Mouse (Mus musculus): ENCODE measurements around the gene Man2b1.
"Not testable (repeated sequence)": the region's sequence is repeated elsewhere in the genome, so short reads cannot be mapped to it uniquely, and the experiment has no call there.

The Man2b1 gene

DNA sequence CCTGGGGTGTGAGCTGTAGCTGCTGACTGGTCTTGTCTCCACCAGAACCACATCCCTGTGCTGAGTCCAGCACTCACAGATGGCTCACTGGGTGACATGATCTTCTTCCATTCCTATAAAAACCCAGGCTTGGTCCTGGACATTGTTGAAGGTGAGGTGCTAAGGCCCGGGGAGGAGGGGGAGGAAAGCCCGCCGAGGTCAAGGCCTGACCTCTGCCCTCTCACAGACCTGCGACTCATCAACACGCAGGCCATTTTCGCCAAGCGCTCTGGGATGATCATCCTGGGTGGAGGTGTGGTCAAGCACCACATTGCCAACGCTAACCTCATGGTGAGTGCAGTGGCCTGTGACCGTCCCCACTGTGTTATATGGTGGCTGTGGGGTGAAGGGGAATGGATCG is 8.9 kb upstream of the Man2b1 start:
- DNase-seq (ENCODE audit: low spot score) = no peak

DNA sequence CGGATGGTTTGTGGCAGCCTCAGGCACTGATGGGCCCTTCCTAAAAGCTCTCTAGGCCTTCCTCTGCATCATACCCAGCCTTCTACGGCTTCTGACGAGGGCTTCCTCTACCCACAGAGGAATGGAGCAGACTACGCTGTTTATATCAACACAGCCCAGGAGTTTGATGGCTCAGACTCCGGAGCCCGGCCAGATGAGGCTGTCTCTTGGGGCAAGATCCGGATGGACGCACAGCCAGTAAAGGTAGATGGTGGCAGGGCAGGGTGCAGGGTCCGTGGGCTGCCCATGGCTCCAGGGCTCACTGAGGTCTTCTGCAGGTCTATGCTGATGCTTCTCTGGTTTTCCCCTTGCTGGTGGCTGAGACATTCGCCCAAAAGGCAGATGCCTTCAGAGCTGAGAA is 8.5 kb upstream of the Man2b1 start:
- DNase-seq (ENCODE audit: low spot score) = no peak

DNA sequence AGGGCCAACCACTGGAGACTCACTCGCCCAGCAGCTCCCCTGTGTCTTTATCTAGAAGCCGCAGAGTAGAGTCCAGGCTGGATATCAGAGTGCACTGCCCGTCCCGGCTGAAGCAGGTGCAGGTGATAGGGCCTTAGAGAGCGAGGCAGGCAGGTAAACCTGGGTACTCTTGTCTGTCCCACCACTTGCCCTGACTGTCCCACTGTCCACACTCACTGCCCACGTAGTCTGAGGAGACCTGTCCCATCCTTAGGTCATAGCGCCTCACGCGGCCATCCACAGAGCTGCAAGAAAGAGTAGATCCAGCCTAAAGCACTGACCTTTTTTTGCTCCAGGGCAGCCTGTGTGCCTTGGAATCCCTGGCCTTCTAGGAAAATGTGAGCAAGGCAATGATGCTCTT is 7.1 kb upstream of the Man2b1 start:
- no peak for DNase-seq (ENCODE audit: low spot score)

DNA sequence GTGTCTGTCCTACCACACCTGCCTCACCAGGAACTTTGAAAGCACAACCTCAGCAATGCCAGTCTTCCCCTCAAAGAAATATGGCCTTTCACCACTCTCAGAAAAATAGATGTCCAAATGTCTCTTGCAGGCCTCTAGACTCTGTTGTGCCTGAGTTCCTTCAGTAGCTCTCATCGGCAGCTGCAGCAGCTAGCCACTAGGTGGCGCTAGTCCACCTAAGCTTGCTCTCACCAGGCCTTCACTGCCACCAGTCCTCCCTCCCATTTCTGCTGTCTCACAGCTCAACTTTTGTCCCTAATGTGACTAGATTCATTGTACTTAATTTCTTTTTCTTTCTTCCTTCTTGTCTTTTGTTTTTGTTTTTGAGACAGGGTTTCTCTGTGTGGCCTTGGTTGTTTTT is 6.1 kb upstream of the Man2b1 start:
- peak; percentile 58 for DNase-seq (ENCODE audit: low spot score)

DNA sequence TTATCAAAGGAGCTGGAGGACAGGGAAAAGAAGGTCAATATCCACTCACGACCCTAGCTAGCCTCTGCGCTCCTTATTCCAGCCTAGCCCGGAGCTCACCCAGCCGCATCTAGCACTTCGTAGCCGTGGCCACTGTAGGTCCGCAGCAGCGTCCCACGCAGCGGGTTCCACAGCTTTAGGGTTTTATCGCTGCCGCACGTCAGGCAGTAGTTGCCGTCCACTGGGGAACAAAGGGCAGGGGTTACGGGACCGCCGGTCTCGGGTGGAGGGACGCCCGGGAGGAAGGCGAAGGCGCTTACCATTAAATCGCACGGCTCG is 2.9 kb upstream of the Man2b1 start:
- no peak for DNase-seq (ENCODE audit: low spot score)

DNA sequence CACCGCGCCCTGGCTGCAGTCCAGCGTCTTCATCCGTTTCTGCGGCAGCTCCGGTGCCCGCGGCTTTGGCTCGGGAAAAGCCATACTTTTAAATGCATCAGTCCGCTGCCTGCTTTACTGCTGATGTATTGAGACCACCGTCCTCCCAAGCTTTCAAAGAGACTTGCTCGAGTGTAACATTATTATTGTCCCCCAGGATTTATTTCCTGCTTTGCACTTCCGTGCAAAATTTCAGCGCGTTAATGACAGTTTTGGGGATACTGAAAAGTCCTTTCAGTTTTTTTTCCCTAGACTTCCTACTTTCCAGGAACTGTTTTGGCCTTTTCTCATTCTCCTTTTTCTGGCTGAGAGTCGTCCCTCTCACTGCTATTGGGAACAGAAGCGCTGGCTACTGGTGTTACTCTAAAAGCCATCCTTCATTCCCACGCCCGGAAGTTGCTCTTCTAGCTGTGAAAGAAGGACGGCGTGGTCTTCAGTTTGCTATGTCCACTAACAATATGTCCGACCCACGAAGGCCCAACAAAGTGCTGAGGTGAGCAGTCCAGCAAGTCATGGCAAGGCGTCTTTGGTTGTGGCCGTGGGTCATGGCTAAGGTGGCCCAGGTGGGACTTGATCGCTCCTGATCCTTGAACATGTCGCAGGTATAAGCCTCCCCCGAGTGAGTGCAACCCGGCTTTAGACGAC is 2.4 kb upstream of the Man2b1 start, which contains the start of gene Wdr83os:
Gene Wdr83os, plus strand, starts transcription at position 209 of the 684 bp plus-strand sequence.
- peak; percentile 43 for DNase-seq (ENCODE audit: low spot score)

DNA sequence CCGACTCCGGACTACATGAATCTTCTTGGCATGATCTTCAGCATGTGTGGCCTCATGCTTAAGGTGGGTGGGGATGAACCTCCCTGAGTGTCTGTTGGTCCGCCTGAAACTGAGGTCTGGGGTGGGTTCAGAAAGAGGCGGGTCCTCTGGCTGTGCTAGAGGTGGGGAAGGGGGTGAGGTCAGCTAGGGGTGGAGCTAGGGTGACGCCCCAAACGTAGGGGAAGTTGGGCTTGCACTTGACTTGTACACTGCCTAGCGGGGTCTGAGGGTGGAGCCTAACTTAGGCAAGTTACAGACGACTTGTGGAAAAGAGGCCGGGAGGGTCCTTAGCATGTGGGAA is 1.9 kb upstream of the Man2b1 start, which contains the start of gene Wdr83:
Gene Wdr83, minus strand, starts transcription at position 91 of the 340 bp plus-strand sequence.
- DNase-seq (ENCODE audit: low spot score) = no peak

DNA sequence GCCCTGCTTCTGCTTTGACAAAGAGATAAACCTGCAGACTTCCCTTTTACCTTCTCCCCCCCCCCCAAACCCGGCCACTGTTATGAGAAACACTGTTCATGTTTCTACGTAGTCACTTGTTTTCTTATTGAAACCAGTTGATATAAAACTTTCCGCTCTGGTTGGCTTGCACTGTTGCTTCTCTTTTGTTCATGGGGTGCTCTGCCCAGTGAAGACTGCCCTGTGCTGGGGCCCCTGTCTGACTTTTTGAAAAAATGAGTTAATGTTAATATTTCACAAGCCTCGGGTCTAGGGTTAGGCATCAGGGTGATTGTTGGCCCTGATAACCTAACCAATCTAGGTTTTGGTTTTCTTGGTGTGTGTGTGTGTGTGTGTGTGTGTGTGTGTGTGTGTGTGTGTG is 901 bp upstream of the Man2b1 start:
- DNase-seq (ENCODE audit: low spot score) = not testable (repeated sequence)

DNA sequence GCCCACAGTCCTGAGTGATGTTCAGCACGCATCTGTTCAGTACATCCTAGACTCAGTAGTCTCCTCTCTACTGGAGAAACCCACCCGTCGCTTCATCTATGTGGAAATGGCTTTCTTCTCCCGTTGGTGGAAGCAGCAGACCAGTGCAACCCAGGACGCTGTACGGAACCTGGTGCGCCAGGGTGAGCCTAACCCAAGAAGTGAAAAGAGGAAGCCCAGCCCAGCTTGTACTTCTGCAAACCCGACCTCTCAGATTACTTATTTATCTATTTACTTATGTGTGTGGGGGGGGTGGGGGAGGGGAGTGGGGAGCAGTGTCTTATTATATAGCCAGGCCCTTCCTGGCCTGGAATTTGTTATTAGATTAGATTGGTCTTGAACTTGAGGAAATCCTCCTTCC is 1.6 kb downstream of the Man2b1 start:
- no peak for DNase-seq (ENCODE audit: low spot score)

DNA sequence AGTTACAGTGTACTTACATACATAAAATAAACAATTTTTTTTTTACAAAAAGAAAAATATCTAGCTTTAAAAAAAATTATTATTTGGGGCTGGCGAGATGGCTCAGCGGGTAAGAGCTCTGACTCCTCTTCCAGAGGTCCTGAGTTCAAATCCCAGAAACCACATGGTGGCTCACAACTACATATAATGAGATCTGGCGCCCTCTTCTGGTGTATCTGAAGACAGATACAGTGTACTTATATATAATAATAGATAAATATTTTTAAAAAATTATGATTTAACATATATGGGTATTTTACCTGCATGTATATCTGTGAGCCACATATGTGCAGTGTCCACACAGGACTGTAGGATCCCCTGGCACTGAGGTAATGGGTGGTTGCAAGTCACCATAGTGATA is 3.2 kb downstream of the Man2b1 start:
- DNase-seq (ENCODE audit: low spot score) = no peak

DNA sequence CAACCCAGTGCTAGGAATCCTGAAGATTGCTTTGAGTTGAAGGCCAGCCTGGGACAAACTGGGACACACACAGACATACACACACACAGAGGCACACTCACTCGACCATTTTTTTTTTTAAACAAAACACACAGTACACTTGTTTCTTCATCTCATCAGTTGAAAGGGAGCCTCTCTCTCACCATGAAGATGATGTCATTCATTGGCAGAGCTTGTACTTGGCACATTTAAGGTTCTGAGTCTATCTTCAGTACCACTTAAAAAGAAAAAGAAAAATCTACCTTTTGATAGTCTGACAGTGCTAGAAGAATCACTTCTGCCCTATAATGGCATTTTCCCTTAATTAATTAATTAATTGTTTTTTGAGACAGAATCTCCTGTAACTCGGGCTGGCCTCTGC is 5.7 kb downstream of the Man2b1 start:
- no peak for DNase-seq (ENCODE audit: low spot score)

DNA sequence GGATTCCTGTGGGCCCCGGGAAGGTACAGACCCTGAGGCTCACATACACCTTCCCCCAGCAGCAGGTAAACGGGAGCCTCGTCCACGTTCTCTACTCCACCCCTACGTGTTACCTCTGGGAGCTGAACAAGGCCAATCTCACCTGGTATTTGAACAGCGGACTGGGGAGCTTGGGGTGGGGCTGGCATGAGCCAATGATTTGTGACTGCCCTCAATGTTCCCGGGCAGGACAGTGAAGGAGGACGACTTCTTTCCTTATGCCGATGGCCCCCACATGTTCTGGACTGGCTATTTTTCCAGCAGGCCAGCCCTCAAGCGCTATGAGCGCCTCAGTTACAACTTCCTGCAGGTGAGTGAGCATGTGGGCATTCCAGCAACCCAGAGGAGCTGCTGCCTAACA is 7.8 kb downstream of the Man2b1 start:
- no peak for DNase-seq (ENCODE audit: low spot score)

DNA sequence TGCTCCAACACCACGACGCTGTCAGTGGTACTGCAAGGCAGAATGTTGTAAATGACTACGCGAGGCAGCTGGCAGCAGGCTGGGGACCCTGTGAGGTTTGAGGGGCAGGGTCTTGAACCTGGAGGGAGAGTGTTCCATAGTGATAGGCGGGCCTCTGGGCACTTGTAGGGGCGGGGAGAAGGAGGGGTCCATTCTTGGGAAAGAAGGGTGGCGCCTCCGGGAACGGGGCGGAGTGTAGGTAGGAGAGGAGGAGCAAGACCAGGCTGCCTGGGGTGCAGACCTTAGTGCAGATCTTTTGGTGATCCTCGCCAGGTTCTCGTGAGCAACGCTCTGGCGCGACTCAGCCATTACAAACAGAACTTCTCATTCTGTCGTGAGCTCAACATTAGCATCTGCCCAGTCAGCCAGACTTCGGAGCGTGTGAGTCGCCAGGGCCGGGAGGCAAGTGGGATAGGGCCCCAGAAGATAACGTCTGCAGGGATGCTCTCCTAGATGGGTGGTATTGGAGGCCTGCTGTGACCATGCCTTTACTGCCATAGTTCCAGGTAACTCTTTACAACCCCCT is 8.5 kb downstream of the Man2b1 start:
- DNase-seq (ENCODE audit: low spot score) = no peak

DNA sequence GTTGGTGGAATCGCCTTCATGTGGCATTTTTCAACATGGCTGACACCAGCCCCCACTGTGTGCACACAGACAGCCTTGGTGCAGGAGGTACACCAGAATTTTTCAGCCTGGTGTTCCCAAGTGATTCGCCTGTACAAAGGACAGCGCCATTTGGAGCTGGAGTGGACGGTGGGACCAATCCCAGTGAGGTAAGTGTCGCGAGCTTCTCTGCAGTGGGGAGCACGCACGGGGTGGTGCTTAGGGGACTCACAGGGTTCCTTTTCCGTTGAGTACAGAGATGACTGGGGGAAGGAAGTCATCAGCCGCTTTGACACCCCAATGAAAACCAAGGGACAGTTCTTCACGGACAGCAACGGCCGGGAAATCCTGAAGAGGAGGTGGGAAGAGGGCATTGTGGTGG is 12.0 kb downstream of the Man2b1 start:
- DNase-seq (ENCODE audit: low spot score) = no peak

DNA sequence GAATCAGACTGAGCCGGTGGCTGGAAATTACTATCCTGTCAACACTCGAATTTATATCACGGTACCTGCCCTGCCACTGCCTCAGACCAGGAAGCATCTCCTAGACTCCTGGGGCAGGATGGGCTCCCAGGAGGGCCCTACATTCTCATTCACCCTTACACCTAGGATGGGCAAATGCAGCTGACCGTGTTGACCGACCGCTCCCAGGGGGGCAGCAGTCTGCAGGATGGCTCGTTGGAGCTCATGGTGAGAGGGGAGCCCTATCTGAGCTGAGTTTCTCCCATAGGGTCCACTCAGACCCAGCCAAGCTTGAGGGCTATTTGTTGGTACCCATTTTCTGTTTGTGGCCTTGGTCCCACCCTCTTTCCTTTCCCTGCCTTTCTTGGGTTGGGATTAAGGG is 12.5 kb downstream of the Man2b1 start:
- DNase-seq (ENCODE audit: low spot score) = no peak

DNA sequence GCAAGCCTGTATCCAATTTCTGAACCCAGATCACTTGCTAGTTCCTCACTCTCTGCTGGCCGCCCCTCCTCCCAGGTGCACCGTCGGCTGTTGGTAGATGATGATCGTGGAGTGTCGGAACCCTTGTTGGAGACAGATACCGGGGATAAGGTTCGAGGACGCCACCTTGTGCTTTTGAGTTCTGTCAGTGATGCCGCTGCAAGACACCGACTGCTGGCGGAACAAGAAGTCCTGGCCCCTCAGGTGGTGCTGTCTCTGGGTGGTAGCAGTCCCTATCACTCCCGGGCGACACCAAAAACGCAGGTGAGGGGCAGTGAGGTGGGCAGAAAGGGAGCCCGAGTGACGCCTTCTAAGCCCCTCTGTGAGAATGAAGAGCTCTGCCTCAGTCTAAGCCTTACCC is 13.1 kb downstream of the Man2b1 start:
- DNase-seq (ENCODE audit: low spot score) = no peak

DNA sequence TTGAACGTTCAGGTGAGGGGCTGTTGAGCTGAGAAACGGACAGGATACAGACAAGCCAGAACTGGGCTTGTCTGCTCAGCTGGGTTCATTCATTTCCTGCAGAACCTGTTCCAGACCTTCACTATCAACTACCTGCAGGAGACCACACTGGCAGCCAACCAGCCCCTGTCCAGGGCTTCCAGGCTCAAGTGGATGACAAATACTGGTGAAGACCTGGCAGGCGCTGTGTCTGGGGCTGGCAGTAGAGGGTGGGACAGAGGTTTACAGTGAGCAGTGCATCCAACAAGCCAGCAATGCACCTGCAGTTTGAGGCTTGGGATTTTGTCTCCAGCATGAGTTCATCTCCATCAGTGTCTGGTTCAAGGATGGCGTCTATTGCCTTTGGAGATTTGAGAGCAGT is 13.8 kb downstream of the Man2b1 start:
- no peak for DNase-seq (ENCODE audit: low spot score)

DNA sequence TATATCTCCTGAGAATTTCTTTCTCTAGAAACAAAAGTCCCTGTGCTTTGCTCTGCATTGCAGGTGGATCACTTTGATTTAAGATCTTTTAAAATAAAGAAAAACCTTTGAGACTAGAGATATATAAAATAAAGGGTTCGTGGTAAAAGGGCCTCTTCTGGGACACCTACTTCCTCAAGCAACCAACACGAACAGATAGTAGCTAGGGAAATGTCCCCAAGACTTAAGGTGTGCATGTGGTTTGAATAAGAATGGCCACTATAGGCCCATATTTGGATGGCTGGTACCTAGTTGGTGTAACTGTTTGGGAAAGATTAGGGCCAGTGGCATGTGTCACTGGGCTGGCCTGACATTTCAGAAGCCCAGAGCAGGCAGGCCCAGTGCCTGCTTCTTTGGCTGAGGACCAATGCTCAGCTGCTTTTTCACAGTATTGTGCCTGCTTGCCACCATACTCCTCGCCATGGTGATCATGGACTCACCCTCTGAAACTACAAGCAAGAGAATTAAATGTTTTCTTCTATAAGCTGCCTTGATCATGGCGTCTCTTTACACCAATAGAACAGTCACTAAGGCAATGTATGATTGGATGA is 17.1 kb downstream of the Man2b1 start:
- no peak for DNase-seq (ENCODE audit: low spot score)

DNA sequence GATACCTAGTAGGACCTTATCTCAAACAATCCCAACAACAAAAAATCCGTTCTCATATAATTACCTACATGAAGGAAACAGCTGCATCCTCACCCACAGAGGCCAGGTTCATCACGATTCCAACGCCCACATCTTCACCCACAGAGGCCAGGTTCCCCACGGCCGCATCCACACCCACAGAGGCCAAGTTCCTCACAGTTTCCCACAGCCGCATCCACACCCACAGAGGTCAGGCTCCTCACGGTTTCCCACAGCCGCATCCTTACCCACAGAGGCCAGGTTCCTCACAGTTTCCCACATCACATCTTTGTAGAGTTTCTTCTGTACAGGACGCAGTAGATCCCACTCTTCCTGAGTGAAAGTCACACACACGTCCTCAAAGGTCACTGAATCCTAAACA is 30.2 kb downstream of the Man2b1 start:
- DNase-seq (ENCODE audit: low spot score) = no peak

DNA sequence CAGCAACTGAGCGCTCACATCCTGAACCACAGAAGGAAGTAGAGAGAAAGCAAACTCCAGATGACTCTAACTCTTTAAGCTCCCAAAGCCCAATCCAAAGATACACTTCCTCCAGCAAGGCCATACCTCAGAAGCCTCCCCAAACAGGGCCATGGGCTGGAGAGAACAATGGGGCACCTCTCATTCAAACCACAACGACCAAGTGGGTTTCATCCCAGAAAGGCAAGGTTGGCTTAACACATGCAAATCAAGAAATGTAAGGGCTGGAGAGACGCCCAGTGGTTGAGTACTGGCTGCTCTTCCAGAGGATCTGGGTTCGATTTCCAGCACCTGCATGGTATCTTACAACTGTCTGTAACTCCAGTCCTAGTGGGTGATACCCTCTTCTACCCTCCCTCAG is 32.4 kb downstream of the Man2b1 start:
- DNase-seq (ENCODE audit: low spot score) = no peak

DNA sequence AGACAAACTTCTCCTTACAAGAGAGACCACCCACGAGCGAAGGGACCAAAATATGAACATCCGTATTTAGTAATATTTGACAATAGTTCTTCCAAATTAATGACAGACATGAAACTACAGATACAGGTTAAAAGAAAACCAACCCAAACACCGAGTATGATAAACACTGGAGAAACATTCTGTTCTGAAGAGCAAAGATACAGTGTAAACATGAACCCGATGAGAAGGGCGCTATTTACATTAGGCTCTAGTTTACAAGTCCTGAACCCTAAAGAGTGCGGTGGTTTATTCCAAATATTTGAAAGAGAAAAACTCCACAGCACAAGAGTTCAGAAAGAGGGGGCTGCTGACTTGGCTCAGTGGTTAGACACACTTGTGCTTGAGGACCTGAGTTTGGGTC is 33.9 kb downstream of the Man2b1 start:
- DNase-seq (ENCODE audit: low spot score) = no peak

DNA sequence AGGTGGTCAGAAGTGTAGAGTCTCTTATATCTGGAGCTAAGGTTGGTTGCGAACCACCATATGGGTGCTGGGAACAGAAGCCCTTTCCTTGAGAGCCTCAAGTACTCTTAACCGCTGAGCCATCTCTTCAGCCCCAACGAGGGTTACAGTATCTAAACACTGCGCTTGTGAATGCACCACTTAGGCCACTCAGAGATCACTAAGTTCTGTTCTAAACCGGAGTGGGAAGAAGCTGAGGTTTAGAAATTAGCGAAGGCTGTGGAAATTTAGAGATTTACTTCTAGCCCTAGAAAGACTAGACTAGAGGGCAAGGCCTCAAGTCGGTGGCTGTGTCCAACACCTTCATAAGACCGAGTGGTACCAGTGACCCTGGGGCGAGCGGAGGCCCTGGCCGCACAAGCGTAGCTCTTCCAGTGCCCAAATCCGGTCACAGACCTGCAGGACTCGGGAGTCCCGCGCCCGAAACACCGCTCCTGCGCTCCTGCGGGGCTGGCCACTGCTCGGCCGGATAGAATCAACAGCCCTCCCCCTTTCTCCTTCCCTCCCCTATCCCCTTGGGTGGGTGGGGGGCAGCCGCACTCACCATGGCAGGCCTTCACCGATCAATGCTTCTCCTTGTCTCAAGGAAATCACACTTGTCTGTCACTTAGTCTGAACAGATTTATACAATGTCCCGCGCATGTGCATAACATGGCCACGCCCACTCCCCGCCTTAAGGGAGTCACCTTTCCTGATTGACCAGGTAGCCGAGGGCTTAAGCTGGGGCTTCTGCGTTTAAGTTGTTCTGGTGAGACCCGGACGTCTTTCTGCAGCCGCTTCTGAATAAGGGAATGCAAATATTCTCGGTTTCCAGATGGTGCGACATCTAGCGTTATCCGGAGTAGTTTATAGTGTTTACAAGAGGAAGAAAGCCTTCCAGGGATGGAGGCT is 36.2 kb downstream of the Man2b1 start:
- peak; percentile 67 for DNase-seq (ENCODE audit: low spot score)

DNA sequence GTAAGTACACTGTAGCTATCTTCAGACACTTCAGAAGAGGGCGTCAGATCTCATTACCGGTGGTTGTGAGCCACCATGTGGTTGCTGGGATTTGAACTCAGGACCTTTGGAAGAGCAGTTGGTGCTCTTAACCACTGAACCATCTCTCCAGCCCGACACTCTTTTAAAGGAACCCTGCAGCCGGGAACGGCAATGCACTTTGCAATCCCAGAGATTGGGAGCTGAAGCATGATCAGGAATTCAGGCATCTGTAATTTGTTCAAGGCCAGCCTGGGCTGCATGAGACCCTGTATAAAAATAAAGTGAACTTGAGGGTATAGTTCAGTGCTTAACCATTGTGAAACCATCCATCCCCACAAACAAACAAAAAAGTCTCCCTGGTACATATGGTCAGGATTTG is 37.2 kb downstream of the Man2b1 start:
- DNase-seq (ENCODE audit: low spot score) = not testable (repeated sequence)
